In the genomic region with DNA sequence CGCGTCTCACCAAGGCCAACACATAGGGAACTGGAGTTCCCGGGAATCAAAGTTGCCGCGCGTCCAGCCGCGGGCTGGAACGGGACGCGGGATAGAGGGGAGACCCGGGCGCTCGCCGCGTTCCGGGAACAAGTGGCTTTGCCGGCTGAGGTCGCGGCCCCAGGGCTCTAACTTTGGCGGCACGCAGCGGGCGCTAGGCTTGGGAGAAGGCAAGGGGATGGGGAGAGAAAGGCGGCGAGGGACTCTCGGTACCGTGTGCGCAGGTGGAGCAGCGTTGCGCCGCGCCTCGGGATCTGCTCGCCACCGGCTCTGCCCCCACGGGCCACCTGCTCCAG, we compare ENCODE assay signal across 8 mouse cellular contexts. TPM values are rescaled to one million over a fixed set of nuclear protein-coding genes. Genes with fewer than 3 reads are reported as not detected.
DNase-seq lines count a peak whose midpoint lies in the region; ATAC-seq and TF ChIP-seq lines count a peak whose summit lies in the region.

No protein-coding gene starts in this region.

- no peak for TF ChIP-seq CTCF in liver, embryonic 14.5 days (IDR thresholded peaks at IDR 0.05; ENCODE audit: low read depth)

- peak overlapping the region; percentile 54 to 58 for H3K4me3 ChIP-seq in heart, embryonic 14.5 days (ENCODE audit: control insufficient read depth in 1 of 2, insufficient read depth in 1 of 2, low read depth in 1 of 2, low read length in 2 of 2)
- peak overlapping the region in 1 of 2 experiments; percentile 40; a peak in 2 of 4 replicates for H3K4me3 ChIP-seq in liver, embryonic 14.5 days (ENCODE audit: insufficient read depth in 1 of 2, low read depth in 2 of 2, low read length in 2 of 2)

- H3K9me3 ChIP-seq in heart, embryonic 14.5 days (ENCODE audit: control insufficient read depth, low read length) = no peaks in the 10 kb centered on the region
- no peaks in the 10 kb centered on the region for H3K9me3 ChIP-seq in liver, embryonic 14.5 days (ENCODE audit: control insufficient read depth, low read length)

- H3K36me3 ChIP-seq in heart, embryonic 14.5 days (ENCODE audit: control insufficient read depth, insufficient read depth, low read length) = no peaks in the 10 kb centered on the region
- no peaks in the 10 kb centered on the region for H3K36me3 ChIP-seq in liver, embryonic 14.5 days (replicated peaks; ENCODE audit: control insufficient read depth, insufficient read depth, low read depth)

- no peak overlapping the region for H3K27ac ChIP-seq in heart, embryonic 14.5 days (replicated peaks in 1 of 2; ENCODE audit: control insufficient read depth in 1 of 2, insufficient read depth in 1 of 2, low read depth in 2 of 2, low read length in 2 of 2)
- no peak overlapping the region for H3K27ac ChIP-seq in liver, embryonic 14.5 days

- no peak for TF ChIP-seq EP300 in liver, embryonic 14.5 days (IDR thresholded peaks at IDR 0.05; ENCODE audit: low read depth)

- 1% methylated on average over 37 of the region's 37 CpGs for WGBS in heart, embryonic 14.5 days
- 2% methylated on average over 37 of the region's 37 CpGs for WGBS in liver, embryonic 14.5 days (ENCODE audit: insufficient replicate concordance)

- peaks cover 2 to 18% of the 10 kb centered on the region in 2 experiments; a peak in 3 of 4 replicates for H3K4me1 ChIP-seq in heart, embryonic 14.5 days (ENCODE audit: control insufficient read depth in 2 of 2, insufficient read depth in 2 of 2, low read length in 2 of 2)
- H3K4me1 ChIP-seq in liver, embryonic 14.5 days (replicated peaks; ENCODE audit: control insufficient read depth in 2 of 2, insufficient read depth in 2 of 2, low read length in 1 of 2) = no peaks in the 10 kb centered on the region

- peak; percentile 37 for DNase-seq in gastrocnemius, postnatal 10 days
- DNase-seq in gastrocnemius, postnatal 4 days (ENCODE audit: low spot score in 2 of 2) = no peak
- DNase-seq in Muller cell, postnatal 12 days (ENCODE audit: inconsistent ontology term) = peak; percentile 56
- DNase-seq in liver, embryonic 14.5 days (ENCODE audit: low read depth in 3 of 3, low spot score in 3 of 3) = no peak
- peak; percentile 10 for DNase-seq in thymus, postnatal 25 days
- no peak for DNase-seq in left cerebral cortex, postnatal 25 days (ENCODE audit: low spot score in 2 of 2)
- DNase-seq in cerebellum, postnatal 4 days (ENCODE audit: low spot score in 2 of 2) = no peak

- ATAC-seq in heart, embryonic 14.5 days (ENCODE audit: insufficient number of reproducible peaks, insufficient read depth, low FRiP score, low read depth) = no peak
- ATAC-seq in liver, embryonic 14.5 days (ENCODE audit: insufficient read depth) = no peak

- 0 out of 2 replicates have a peak overlapping the region, but pooled peaks have one; percentile 52 for H3K9ac ChIP-seq in heart, embryonic 14.5 days (ENCODE audit: low read length)
- H3K9ac ChIP-seq in liver, embryonic 14.5 days (replicated peaks) = no peak overlapping the region

- H3K4me2 ChIP-seq in heart, embryonic 14.5 days (ENCODE audit: low read length) = peak overlapping the region; percentile 91
- peak overlapping the region; percentile 59; the same call in 1 of the 2 replicates for H3K4me2 ChIP-seq in liver, embryonic 14.5 days (ENCODE audit: low read depth)

- peaks cover 74% of the 10 kb centered on the region for H3K27me3 ChIP-seq in heart, embryonic 14.5 days (ENCODE audit: control insufficient read depth, insufficient read depth, low read length)
- peaks cover 45% of the 10 kb centered on the region for H3K27me3 ChIP-seq in liver, embryonic 14.5 days (ENCODE audit: control insufficient read depth, insufficient read depth, low read length)

- intact Hi-C loops in left cerebral cortex, postnatal 25 days (cut with DNase I) = no loop called here

RNA-seq across cellular contexts. Expression of a gene that starts 9.7 kb away (rescaled TPM):
- 1 to 10 TPM; 3.1 to 4.2 TPM for total RNA-seq in gastrocnemius, postnatal 10 days (2021)
- 1 to 10 TPM; 2.3 to 2.9 TPM for total RNA-seq in gastrocnemius, postnatal 4 days (2021)
- polyA plus RNA-seq in heart, embryonic 14.5 days (2014; fragmentation: Nextera tagmentation; extraction: Ambion mirVana) = 0.31 and 0.32 TPM in 2 replicates
- 0.02 and 0.06 TPM in 2 replicates for polyA plus RNA-seq in liver, embryonic 14.5 days (2012; rRNA removed)
- 0.06 TPM in 1 of 2 replicates, not detected in the other for polyA plus RNA-seq in liver, embryonic 14.5 days (2014; fragmentation: Nextera tagmentation; extraction: Ambion mirVana)
- total RNA-seq in left cerebral cortex, postnatal 25 days (2021) = 1 to 10 TPM; 1.7 to 2.5 TPM

Comparison
In these comparisons a context has a peak if more than half of its experiments do, and no peak if none do; other contexts are left out.
1. DNase-seq: peak in gastrocnemius, postnatal 10 days (single experiment), Muller cell, postnatal 12 days (single experiment) and thymus, postnatal 25 days (single experiment); none in gastrocnemius, postnatal 4 days (0 of 2), liver, embryonic 14.5 days (0 of 3), left cerebral cortex, postnatal 25 days (0 of 2) and cerebellum, postnatal 4 days (0 of 2).